Mouse (Mus musculus) liver, embryonic 16.5 days (tissue): ENCODE measurements around the gene Adat2. TPM values are rescaled to one million over a fixed set of nuclear protein-coding genes. Genes with fewer than 3 reads are reported as not detected.

ENCODE experiments used
- ATAC-seq: fragments of 200-750 bp; cut with Nextera tagmentation; 2 replicates; pipeline ENCODE4 v1.8.0; 2017; ENCODE audit warnings: low read depth, mild to moderate bottlenecking, moderate number of reproducible peaks, moderate library complexity
- H3K27ac ChIP-seq: fragments of 300-500 bp; sonication (generic); 2 replicates; pipeline ENCODE4 v1.5.1; 2014; ENCODE audit warnings: mild to moderate bottlenecking, low read length
- H3K27me3 ChIP-seq: fragments of 300-500 bp; sonication (generic); 2 replicates; pipeline ENCODE4 v1.6.1; 2014; ENCODE audit warnings: low read depth, low read length, mixed read lengths; ENCODE audit not compliant: control insufficient read depth, insufficient read depth
- H3K36me3 ChIP-seq: fragments of 300-500 bp; sonication (generic); 2 replicates; pipeline ENCODE4 v1.6.1; 2014; ENCODE audit warnings: mild to moderate bottlenecking; ENCODE audit not compliant: control insufficient read depth, insufficient read depth
- H3K4me1 ChIP-seq: fragments of 300-500 bp; sonication (generic); 2 replicates; pipeline ENCODE4 v1.6.1; 2014; ENCODE audit warnings: low read depth, low read length, mixed read lengths; ENCODE audit not compliant: control insufficient read depth
- H3K4me2 ChIP-seq: fragments of 300-500 bp; sonication (generic); 2 replicates; pipeline ENCODE4 v1.6.1; 2014; ENCODE audit warnings: low read depth, low read length, mixed read lengths
- H3K4me3 ChIP-seq: fragments of 300-500 bp; sonication (generic); 2 replicates; pipeline ENCODE4 v1.5.1; 2014; ENCODE audit warnings: low read depth, mild to moderate bottlenecking, low read length
- H3K9ac ChIP-seq: fragments of 300-500 bp; sonication (generic); 2 replicates; pipeline ENCODE4 v1.6.1; 2014; ENCODE audit warnings: low read depth, low read length
- H3K9me3 ChIP-seq: fragments of 300-500 bp; sonication (generic); replicated peaks from 2 replicates; pipeline ENCODE4 v1.6.1; 2016; ENCODE audit warnings: low read length; ENCODE audit not compliant: control insufficient read depth
- WGBS: fragments of 180-500 bp; shearing (Covaris S2); extraction: QIAGEN DNeasy Blood & Tissue Kit; methylation state at CpG from one replicate; pipeline ENCODE4 v1.1.7; 2014; ENCODE audit not compliant: insufficient replicate concordance; 5-methylcytosine and 5-hydroxymethylcytosine counted together
- polyA plus RNA-seq: library from polyadenylated mRNA; unstranded; fragments of >200 nt; fragmentation: Nextera tagmentation; extraction: Ambion mirVana; gene quantifications from 2 replicates; pipeline ENCODE4 v1.2.1, GENCODE M21; 2015

Adat2 gene
- 1.7 and 1.8 TPM in 2 replicates for polyA plus RNA-seq

- H3K9me3 ChIP-seq, result no peaks in the 10 kb centered on the region
- peak within 1 kb of the TSS; percentile 71 for H3K4me3 ChIP-seq
- no peaks in the 10 kb centered on the region for H3K27me3 ChIP-seq
- peak; percentile 97 for ATAC-seq
- H3K27ac ChIP-seq, result peak within 1 kb of the TSS; percentile 79
- peak within 1 kb of the TSS; percentile 76 for H3K4me2 ChIP-seq
- no peaks in the 10 kb centered on the region for H3K36me3 ChIP-seq
- WGBS, result under 1% methylated on average over 51 of the region's 51 CpGs
- peak within 1 kb of the TSS; percentile 73 for H3K9ac ChIP-seq
- peaks cover 9% of the 10 kb centered on the region for H3K4me1 ChIP-seq
Observed at GRCm38 (mm10) chr10:13552646-13553497, at the start of gene Adat2, which contains the start of gene Pex3. Gene Adat2 (plus strand): TSS chr10:13552894. Gene Pex3 (minus strand): TSS chr10:13553142.

GRCm38 (mm10) chr10:13521857-13522256, 30.8 kb upstream of the Adat2 start:
- no peaks in the 10 kb centered on the region for H3K9me3 ChIP-seq
- 0 out of 2 replicates have a peak overlapping the region, but pooled peaks have one; percentile 1 for H3K4me2 ChIP-seq
- H3K4me3 ChIP-seq, result no peak overlapping the region
- no peak overlapping the region for H3K9ac ChIP-seq
- peak; percentile 92 for ATAC-seq
- peak overlapping the region; percentile 33; the same call in 1 of the 2 replicates for H3K27ac ChIP-seq
- H3K27me3 ChIP-seq, result no peaks in the 10 kb centered on the region
- H3K4me1 ChIP-seq, result no peaks in the 10 kb centered on the region; the same call in none of the 2 replicates
- no peaks in the 10 kb centered on the region for H3K36me3 ChIP-seq
- whole genome bisulfite sequencing, result 34% methylated on average over 4 of the region's 4 CpGs

GRCm38 (mm10) chr10:13528155-13528554, 24.5 kb upstream of the Adat2 start:
- Histone ChIP-seq H3K9ac (no peak overlapping the region), H3K4me3 (no peak overlapping the region), H3K4me2 (no peak overlapping the region), H3K4me1 (no peaks in the 10 kb centered on the region), H3K27ac (no peak overlapping the region), H3K36me3 (no peaks in the 10 kb centered on the region; the same call in none of the 2 replicates), H3K27me3 (no peaks in the 10 kb centered on the region), H3K9me3 (no peaks in the 10 kb centered on the region)
- WGBS, result 65% methylated on average over 4 of the region's 4 CpGs
- ATAC-seq, result no peak

- Histone ChIP-seq H3K27me3 (no peaks in the 10 kb centered on the region), H3K4me3 (no peak overlapping the region), H3K36me3 (no peaks in the 10 kb centered on the region; the same call in 1 of the 2 replicates), H3K9me3 (no peaks in the 10 kb centered on the region), H3K9ac (no peak overlapping the region), H3K27ac (no peak overlapping the region), H3K4me1 (no peaks in the 10 kb centered on the region), H3K4me2 (no peak overlapping the region)
- ATAC-seq, result no peak
- WGBS, result 75% methylated on average over 3 of the region's 3 CpGs
Observed at GRCm38 (mm10) chr10:13534751-13535150, 17.9 kb upstream of the Adat2 start.

- no peaks in the 10 kb centered on the region for H3K27me3 ChIP-seq
- H3K9me3 ChIP-seq, result no peaks in the 10 kb centered on the region
- no peaks in the 10 kb centered on the region for H3K4me1 ChIP-seq
- ATAC-seq, result no peak
- no peaks in the 10 kb centered on the region; the same call in none of the 2 replicates for H3K36me3 ChIP-seq
- 87% methylated on average over 7 of the region's 7 CpGs for WGBS
- no peak overlapping the region for H3K27ac ChIP-seq
- no peak overlapping the region for H3K4me3 ChIP-seq
- no peak overlapping the region for H3K9ac ChIP-seq
- H3K4me2 ChIP-seq, result no peak overlapping the region
Observed at GRCm38 (mm10) chr10:13536706-13537105, 16.0 kb upstream of the Adat2 start.

- Histone ChIP-seq H3K27ac (no peak overlapping the region), H3K9ac (no peak overlapping the region), H3K4me3 (no peak overlapping the region), H3K4me1 (no peaks in the 10 kb centered on the region), H3K9me3 (no peaks in the 10 kb centered on the region), H3K27me3 (no peaks in the 10 kb centered on the region), H3K4me2 (no peak overlapping the region), H3K36me3 (no peaks in the 10 kb centered on the region; the same call in 1 of the 2 replicates)
- ATAC-seq, result no peak
- WGBS, result 77% methylated on average over 7 of the region's 7 CpGs
Observed at GRCm38 (mm10) chr10:13539769-13540333, 12.8 kb upstream of the Adat2 start.

- WGBS, result 80% methylated on average over 5 of the region's 5 CpGs
- ATAC-seq, result no peak
- H3K4me2 ChIP-seq, result no peak overlapping the region
- no peaks in the 10 kb centered on the region for H3K9me3 ChIP-seq
- no peak overlapping the region for H3K4me3 ChIP-seq
- no peak overlapping the region for H3K9ac ChIP-seq
- no peaks in the 10 kb centered on the region for H3K27me3 ChIP-seq
- H3K36me3 ChIP-seq, result peaks cover 4% of the 10 kb centered on the region
- no peaks in the 10 kb centered on the region for H3K4me1 ChIP-seq
- H3K27ac ChIP-seq, result no peak overlapping the region
Observed at GRCm38 (mm10) chr10:13541721-13542120, 11.0 kb upstream of the Adat2 start.

GRCm38 (mm10) chr10:13553498-13553985, 848 bp downstream of the Adat2 start:
- WGBS, result 18% methylated on average over 10 of the region's 10 CpGs
- peak overlapping the region; percentile 79 for H3K27ac ChIP-seq

GRCm38 (mm10) chr10:13554316-13554715, 1.6 kb downstream of the Adat2 start:
- Histone ChIP-seq H3K4me2 (no peak overlapping the region), H3K4me3 (no peak overlapping the region), H3K9me3 (no peaks in the 10 kb centered on the region), H3K9ac (no peak overlapping the region), H3K27ac (no peak overlapping the region), H3K36me3 (no peaks in the 10 kb centered on the region), H3K27me3 (no peaks in the 10 kb centered on the region), H3K4me1 (peaks cover 9% of the 10 kb centered on the region)
- 82% methylated on average over 1 of the region's 1 CpGs for WGBS
- no peak for ATAC-seq

More at GRCm38 (mm10) chr10:13553498-13553985, 848 bp downstream of the Adat2 start:
- peak; percentile 11 for ATAC-seq
- Histone ChIP-seq H3K9ac (peak overlapping the region; percentile 73), H3K4me1 (peaks cover 9% of the 10 kb centered on the region), H3K27me3 (no peaks in the 10 kb centered on the region), H3K9me3 (no peaks in the 10 kb centered on the region), H3K4me3 (peak overlapping the region; percentile 71), H3K36me3 (no peaks in the 10 kb centered on the region), H3K4me2 (peak overlapping the region; percentile 76)
